Mouse (Mus musculus) CD4-positive helper T cell, adult 2 months (primary cell): ENCODE results near the gene Gria4.
"Not testable (repeated sequence)": the region's sequence is repeated elsewhere in the genome, so short reads cannot be mapped to it uniquely, and the experiment has no call there.

Experiments used
- DNase-seq: peaks from one replicate; pipeline ENCODE4 v3.0.0-alpha.2; 2012; ENCODE audit warnings: low read depth, missing footprints, low spot score

Gria4 gene

DNA sequence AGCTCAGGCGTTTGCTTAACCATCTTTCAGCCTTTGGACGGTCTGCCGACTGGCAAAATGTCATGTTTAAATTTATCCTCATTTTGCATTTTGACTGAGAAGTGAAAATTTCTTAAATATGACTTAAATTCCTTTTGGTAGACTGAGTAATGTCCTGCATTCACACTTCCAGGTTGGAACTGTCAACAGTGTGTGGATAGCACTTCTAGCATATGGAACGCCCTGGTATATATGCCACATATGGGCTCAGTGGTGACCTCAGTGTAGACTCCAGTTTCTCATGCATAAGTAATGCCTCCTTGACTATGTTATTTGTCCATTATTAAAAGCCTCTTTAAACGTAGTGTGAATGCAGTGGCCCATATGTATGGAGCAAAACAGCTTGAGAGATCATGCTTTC, 222.4 kb downstream of the Gria4 start:
- no peak for DNase-seq

DNA sequence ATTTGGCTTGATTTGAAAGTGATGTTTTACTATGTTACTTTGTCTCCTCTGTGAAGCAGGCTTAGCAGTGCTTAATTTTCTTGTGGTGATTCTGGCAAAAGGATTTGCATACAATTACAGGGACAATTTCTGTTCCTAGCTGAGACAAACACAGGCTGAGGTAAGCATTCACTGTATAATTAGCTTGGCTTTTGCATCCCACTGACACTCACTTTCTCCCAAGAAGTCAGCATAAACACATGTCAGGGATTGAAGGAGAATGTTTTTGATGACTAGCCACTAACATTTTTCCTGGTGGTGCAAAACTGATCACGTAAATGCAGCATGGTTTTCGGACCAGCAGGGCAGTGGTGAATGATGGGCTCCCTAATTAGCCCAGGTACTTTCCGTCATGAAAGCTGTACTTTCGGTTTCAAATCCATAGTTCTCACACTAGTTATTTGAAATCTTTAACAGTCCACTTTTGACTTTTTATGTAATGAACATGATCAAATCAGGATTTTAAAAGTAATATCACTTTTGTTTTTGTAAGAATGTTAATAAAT, 240.5 kb downstream of the Gria4 start:
- no peak for DNase-seq

DNA sequence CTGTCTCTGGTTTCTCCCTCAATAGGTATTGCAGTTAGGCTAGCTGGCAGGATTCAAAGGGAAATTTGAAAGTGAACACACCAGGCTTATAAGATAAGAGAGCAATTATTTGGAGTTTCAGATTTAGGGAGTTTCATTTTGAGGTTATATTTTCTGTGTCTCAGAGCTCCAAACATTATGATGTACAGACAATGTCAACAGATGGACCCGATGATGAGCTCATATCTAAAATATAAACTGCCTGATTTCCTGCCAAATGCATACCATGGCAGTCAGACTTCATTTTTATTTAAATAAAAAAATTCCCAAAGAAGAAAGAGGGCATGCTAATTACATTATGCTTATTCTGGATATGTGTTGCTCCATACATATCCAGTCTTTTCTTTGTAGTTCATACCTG, 256.8 kb downstream of the Gria4 start:
- DNase-seq = no peak

DNA sequence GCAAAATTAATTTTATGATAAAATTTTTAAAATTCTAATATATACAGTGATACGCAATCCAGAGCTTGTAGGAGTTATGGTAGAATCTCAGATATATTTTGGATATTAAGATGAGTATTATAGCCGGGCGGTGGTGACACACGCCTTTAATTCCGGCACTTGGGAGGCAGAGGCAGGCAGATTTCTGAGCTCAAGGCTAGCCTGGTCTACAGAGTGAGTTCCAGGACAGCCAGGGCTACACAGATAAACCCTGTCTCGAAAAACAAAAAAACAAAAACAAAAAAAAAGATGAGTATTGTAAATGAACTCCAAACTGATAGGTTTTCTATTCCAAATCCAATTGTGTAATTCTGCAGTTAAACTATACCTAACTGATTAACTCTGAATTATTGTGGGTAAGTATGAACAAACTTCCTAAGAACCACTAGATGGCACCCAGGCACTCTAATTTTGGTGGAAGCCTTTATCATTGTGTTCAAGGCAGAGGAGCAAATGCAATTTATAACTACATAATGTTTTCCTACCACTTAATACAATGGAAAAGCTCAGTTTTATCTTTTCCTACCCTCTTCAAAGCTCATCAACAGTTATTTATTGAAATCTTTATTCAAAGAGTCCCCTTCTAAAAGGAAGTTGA, 259.4 kb downstream of the Gria4 start:
- no peak for DNase-seq

DNA sequence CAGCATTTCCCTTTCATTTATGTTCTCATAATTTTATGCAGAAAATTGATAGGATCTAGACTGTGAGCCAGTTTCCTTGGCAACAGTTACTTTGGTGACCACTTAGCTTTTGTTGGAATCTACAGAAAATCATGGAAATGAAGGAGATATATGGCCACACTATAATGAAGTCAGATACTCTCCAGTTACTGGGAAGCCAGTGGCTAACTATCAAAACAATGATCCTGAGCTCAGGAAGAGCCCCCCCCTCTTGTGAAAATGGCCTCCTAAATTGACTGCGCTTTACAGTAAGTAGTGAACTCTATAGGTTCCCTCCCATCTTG, 281.5 kb downstream of the Gria4 start:
- no peak for DNase-seq

DNA sequence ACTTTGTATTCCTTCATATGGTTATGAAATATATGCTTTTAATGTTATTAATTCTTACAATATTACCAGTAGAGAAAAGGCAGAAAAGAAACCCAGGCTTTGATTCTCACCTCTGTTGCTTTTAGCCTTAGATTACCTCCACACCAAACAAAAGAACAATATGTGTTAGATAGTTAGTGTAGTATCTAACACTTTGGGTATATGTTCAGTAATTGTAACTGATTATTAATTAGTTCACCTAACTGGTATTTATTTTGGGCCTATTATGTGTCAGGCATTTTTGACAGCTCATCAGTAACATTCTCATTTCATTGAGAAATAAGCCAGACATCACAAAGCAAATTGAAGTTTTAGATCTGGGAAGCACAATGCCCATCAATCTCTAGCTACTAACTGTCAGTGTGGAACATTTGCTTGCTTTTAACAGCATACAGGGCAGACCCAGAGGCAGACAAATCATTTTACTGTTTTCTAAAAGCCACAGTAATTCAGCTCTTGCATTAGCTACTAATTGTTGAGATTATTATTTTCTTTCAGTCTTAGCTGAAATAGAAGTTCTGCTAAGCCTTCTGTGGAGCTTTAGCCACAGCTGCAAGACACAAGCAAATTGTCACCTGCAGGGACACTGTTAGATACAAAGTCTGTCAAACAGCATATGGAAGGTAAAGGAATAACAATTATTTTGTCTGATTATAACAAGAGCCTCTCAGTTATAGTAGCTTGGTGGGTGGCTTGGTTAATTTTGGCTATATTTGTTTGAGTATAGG, 282.1 kb downstream of the Gria4 start:
- DNase-seq = no peak

DNA sequence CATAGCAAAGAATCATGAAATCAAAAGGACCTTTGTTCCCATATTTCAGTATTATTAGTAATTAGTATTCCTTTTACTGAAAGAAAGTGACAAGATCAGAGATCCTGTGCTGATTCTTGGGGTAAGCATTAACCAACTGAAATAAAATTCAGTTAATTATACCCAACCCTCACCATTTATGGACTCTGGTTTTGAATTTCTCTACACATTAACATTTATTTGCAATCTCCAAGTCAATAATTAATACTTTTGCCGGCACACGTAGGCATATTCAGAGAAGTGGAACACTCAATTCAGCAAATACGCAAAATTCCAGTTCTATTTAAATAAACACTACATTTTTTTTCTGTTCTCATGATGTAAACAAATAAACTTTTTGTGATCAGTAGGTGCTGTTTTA, 289.9 kb downstream of the Gria4 start:
- no peak for DNase-seq

DNA sequence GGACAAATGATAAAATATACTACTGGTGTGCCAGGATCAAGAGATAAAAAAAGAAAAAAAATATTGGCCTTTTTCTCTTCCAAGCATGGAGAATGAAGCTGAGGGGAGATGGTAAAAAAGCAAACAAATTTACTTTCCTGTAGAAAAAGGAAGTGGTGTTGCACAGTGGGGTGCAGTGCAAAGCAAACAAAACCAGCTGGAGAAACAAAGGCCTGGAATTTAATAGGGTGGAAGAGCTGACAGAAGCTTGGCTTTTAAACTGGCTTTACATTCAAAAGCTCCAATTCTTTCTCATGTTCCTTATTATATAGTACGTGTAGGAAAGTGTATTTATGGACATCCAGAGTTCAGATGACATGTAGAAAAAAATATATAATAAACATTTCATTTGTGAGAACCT, 290.9 kb downstream of the Gria4 start:
- DNase-seq = no peak

DNA sequence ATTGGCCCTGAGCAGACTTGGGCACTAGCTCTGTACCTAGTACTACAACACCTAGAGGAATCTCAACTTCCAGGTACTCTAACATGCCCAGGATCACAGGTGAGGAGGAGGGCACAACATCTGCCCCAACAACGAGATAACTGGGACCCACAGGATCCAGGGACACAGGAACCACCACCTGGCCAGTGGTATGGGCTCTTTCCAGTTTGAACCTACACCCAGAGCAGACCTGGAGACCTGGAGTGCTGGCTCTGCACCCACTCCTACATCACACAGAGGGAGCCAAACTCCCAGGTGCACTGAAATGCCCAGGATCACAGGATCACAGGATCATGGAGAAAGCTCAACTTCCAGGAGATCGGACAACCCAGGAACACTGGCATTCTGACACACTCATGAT, 309.6 kb downstream of the Gria4 start:
- DNase-seq = no peak

DNA sequence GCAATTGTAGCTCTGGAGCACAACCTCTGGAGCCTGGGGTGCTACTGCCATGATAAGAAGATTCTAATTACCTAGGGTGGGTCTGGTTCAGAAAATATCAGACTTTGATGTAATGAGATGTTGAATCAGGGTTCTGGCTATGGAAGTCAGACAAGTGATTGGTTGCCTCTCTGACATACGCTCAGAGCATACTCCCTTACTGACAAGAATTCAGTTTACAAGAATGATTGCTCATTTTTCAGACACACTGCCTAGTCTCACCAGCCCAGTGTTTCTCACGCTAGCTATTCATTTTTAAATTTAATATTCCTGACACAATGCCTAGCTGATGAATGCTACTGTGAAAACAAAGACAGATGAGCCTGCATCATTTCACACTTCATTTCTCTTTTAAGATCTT, 311.5 kb downstream of the Gria4 start:
- no peak for DNase-seq

DNA sequence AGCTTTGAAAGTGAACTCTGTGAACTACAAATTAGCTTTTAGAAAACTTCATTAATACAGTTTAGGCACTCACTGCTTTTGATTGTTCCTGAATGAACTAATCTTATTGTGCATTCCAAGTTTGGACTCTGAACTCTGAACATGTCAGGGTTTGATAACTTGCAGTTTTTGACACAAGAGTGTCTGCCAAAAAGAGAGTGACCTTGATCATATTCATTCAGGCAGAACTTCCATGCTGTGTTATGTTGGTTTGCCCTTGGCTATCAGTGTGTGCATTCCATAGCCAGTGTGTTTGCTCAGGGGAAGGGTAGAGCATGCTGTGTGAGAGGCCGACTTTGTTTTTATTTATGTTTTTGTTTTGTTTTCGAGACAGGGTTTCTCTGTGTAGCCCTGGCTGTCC, 325.2 kb downstream of the Gria4 start:
- DNase-seq = no peak

DNA sequence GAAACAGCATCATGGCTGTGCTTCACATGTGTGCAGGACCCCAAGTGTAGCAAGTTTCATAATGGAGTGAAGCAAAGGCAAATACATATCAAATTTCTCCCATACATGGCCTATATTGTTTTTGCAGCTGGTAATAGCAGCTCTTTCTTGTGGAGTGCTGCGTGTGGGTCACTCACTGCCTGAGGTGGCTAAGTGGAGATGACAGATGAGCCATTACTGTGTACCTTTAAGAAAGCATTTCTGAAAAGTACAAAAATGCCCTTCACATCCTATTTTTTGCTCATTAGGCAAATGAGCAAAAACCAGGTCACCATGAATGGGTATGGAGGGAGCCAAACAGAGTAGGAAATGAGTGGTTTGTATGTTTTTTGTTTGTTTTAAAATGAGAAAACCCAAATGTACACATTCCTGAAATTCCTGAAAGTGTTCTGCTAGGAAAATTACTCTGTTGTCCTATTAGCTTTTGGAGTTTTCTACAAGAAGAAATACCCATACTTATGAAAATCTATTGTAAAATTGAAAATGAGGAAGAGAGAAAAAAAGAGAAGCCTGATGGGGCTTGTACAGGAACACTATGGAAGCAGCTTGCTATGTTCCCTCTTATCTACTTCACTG, 336.5 kb downstream of the Gria4 start:
- no peak for DNase-seq

DNA sequence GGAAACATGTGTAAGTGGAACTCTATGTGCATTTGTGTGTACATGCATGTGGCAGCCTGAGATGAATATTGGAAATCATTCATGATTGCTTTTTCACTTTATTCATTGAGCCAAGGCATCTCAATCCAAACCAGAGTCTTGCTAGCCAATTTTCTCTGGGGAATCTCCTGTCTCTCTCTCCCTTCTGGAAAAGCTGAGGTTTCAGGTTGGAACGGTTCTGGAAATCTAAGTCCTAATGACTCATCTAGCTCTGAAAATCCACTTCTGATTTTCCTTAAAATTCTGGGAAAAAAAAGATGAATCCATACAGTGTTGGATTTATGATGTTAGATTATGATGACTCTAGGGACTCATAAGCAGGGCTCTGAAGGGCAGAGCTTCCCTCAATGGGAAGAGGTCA, 337.8 kb downstream of the Gria4 start:
- DNase-seq = no peak

DNA sequence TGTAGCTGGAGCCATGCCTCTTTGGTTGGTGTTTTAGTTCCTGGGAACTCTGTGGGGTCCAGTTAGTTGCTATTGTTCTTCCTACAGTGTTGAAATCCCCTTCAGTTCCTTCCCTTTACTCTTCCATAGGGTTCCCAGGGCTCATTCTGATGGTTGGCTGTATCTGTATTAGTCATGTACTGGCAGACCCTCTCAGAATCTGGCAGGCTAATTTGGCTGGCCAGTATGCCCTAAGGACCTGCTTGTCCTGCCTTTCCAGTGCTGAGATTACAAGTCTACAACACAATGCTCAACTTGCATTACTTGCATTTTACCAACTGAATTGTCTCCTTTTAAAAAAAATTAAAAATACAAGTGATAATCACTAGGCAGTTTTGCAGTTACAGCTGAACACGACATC, 338.4 kb downstream of the Gria4 start:
- DNase-seq = no peak

DNA sequence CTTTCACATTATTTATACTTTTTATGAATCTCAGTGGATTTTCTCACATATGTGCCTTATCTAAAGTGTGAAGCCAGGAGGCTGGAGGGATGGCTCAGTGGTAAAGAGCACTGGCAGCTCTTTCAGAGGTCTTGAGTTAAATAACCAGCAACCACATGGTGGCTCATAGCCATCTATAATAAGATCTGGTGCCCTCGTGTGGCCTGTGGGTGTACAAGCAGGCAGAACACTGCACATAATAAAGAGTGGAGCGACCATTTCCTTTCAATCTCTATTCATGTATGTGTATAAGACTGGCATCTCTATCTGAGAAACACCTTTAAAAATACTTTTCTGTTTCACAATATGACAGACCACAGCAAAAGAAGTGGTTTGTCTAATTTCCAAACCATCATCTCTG, 353.1 kb downstream of the Gria4 start:
- peak; percentile 26 for DNase-seq

DNA sequence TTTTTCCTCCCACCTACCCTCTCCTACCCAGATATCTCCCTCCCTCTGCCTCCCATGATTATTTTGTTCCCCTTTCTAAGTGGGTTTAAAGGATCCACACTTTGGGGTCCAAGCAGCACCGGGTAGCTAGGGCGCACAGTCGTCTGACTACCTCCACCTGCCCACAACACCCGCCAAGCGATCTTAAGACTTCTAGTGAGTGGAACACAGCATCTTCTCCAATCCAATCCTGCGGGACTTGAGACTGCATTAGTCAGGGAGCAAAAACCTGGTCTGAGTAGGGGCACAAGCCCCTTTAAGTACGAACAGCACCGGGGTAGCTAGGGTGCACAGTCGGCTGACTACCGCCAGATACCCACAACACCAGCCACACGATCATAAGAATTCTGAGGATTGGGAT, 395.2 kb downstream of the Gria4 start:
- not testable (repeated sequence) for DNase-seq

DNA sequence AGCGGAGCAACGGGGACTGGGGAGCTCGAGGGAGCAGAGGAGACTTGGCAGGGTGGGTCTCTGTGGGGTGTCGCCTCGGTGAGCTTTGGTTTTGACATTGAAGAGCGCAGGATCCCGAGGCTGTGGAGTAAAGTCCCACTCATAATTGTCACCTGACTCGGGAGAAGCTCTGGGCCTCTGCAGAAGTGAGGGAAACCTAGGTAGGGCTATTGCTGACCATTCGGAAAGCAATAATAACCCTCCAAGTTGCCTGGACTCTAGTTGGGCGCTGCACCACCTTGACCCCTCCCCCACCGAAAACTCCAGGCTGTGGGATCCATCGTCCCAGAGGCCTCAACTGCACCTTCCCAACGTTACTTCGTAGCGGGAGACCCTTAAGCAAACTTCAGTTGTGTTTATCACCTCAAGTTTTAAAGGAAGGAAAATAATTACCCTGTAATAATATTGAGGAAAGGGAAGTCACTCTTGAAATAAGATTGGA, 419.4 kb downstream of the Gria4 start:
- DNase-seq = no peak

DNA sequence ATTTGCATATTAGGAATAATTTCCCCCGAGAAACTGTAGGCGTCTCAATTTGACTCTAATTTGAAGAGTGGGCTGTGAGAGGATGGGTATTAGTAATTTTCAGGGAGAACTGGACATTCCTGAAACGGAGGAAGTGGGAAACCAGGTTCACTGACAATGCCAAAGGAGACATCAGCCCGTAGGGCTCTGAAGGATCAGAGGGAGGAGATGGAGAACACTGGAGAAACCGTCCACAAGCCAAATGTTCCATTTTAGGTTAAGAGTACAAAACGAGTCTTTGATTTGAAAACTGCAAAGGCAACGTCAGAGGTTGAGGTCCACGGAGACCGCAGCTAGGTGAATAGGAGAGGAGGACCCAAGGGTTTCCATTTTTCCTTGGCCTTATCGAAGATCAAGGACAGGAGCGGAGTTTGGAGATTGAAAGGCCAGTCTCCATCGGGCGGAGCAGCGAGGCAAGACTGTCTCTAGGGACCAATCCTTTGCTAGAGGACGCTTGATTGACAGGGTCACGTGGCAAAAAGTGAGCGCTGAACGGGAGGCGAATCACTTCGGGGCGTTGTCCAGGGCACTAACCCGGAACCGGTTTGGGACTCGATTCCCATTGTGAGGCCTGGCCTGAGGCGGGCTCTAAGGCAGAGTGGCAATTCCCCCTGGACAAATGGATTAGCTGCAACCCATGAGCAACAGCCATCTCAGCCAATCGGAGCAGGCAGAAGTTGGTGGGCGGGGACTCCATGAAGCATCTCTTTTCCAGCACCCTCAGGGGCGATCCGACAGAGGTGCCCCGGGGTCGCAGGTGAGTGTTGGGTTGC, 420.0 kb downstream of the Gria4 start, which contains the start of gene Msantd4:
TSS of gene Msantd4 (plus strand) at position 735 of the 812 bp plus-strand sequence.
- peak; percentile 96 for DNase-seq
